Mouse (Mus musculus) ES-E14 (cell line): ENCODE results near the gene Igfbp6.

Experiments used
- CHD2 ChIP-seq: IDR thresholded peaks from 2 replicates; pipeline ENCODE4 v1.6.1; 2014; ENCODE audit warnings: mild to moderate bottlenecking, low read depth, low read length, inconsistent platforms
- HCFC1 ChIP-seq: IDR thresholded peaks from 2 replicates; pipeline ENCODE4 v1.6.1; 2012; ENCODE audit warnings: low read length, inconsistent platforms, borderline replicate concordance; ENCODE audit not compliant: insufficient read depth
- MAFK ChIP-seq: IDR thresholded peaks from 2 replicates; pipeline ENCODE4 v1.6.1; 2014; ENCODE audit warnings: mild to moderate bottlenecking, low read depth, low read length, inconsistent platforms; ENCODE audit not compliant: insufficient read depth

DNA sequence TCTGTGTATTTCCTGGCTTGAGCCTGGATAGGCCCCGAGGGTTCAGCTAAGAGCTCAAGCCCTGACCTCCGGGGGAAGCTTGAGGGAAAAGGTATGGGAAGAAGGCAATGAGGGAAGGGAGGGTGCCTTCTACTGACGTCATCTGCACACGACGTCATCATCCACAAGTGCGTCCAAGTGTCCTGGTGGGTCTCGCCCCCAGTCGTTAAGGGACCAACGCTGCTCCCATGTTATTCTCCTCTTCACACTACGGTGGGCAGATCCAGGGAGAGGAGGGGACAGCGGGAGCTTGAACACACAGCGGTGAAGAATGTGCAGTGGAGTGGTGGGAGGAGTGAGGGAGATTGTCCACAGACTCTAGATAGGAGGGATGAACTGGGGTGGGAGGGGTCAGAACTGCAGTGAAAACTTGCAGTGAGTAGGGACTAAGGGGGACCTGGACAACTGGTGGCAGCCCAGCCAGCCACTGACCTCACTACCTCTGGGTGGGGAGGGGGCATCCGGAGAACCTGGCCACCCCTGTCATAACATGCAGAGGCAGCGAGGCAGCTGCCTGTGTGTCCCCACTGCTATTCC is 40.7 kb upstream of the Igfbp6 start:
- no peak for TF ChIP-seq HCFC1
- no peak for TF ChIP-seq MAFK
- TF ChIP-seq CHD2, result no peak
